Mouse (Mus musculus) Patski (cell line): ENCODE measurements at regions not wholly inside any gene's neighbourhood (a gene's known extent, or its start where the extent isn't known, plus 50 kb on each side); places are given as distances from the start of the nearest gene placed in this dataset.

ENCODE experiments used
- ATAC-seq: fragments of 100-300 bp; one replicate; pipeline ENCODE4 v1.8.0; 2021
- CTCF ChIA-PET: fragments of 350-600 bp; sonication (Branson Sonifier 250); formaldehyde crosslinking; loops from one replicate; lab custom pipeline; 2022; ENCODE audit warnings: inconsistent platforms; lab: Charles Lee
- POLR2A ChIA-PET: fragments of 350-600 bp; sonication (Branson Sonifier 250); formaldehyde crosslinking; loops from one replicate; lab custom pipeline; 2022; ENCODE audit warnings: antibody characterized with exemption, inconsistent platforms; lab: Charles Lee
- DNase-seq: peaks from one replicate; pipeline ENCODE4 v3.0.0-alpha.2; 2011; ENCODE audit warnings: low read depth, low spot score
- H3K27me3 ChIP-seq: fragments of 371-371 bp; one replicate; pipeline ENCODE4 v1.5.1; 2021
- CTCF ChIP-seq: fragments of 100-300 bp; IDR thresholded peaks from one replicate; pipeline ENCODE4 v1.5.1; 2021
- in situ Hi-C: fragments of 300-500 bp; cut with MboI; formaldehyde crosslinking; loops from 3 replicates; pipeline ENCODE4 v1.11.1; 2018; ENCODE audit warnings: low pct_unique_long_range_greater_than_20kb, mixed read lengths

DNA sequence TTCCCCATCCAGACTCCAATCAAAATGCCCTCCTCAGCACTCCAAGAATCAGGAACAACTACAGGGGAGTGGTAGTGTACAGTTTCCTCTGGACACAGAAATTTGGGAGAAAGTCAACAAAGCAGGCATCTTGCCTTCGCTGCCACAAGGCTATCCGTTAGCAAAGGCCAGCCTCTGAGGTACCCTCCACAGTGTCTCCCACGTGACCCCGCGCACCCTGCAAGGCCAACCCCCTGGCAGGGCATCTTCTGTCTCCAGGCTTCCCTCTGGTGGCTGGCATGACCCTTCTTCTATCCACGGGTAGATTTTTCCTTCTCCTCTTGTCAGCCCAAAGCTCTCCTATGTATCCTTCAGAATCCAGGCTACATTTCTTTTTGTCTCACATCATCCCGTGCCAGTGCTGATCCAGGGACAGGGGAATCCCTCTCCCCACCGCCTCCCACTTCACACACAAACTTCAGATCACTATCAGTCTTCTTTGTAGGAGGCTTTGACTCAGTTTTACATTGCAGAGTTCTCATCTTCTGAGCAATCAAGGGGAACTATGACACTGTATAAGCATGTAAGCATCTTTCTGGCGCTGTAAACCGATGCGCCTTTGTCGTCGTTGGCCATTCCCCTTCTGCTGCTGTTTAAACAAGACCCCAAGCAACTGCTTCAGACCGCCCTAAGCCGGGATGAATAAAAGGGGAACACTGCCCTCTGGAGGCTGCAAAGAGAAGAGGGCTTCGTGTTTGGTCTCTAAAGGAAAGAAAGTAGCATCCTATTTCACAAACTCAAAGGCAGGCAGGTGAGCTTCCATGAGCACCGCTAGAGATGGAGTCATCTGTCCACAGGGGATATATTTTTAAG, 226.8 kb upstream of the Stac start:
- peak; percentile 77 for TF ChIP-seq CTCF
- POLR2A ChIA-PET: interaction anchor here (2.8 kb wide), 1 partner anchor 420 kb away, joined by 12 read pairs; no protein-coding TSS in a partner anchor
- DNase-seq: peak; percentile 4
- CTCF ChIA-PET: interaction anchor here (1.7 to 12.3 kb wide), 2 partner anchors 364 to 422 kb away, joined by 5 to 175 read pairs; no protein-coding TSS in a partner anchor
- no peaks in the 10 kb centered on the region for H3K27me3 ChIP-seq
- in situ Hi-C loops: loop anchor here (5.0 to 10.0 kb wide), 4 partner anchors 162 to 552 kb away; no protein-coding TSS in a partner anchor
- ATAC-seq: no peak

- ChIA-PET CTCF (no interaction called here), POLR2A (no interaction called here)
- DNase-seq: no peak
- TF ChIP-seq CTCF: no peak
- no peaks in the 10 kb centered on the region for H3K27me3 ChIP-seq
- no peak for ATAC-seq
- in situ Hi-C loops: no loop called here
Observed at GRCm38 (mm10) chr9:111908806-111909205, 218.7 kb upstream of the Stac start.

- POLR2A ChIA-PET: no interaction called here
- in situ Hi-C loops: no loop called here
- H3K27me3 ChIP-seq: no peaks in the 10 kb centered on the region
- CTCF ChIA-PET: no interaction called here
- no peak for ATAC-seq
- no peak for TF ChIP-seq CTCF
- DNase-seq: no peak
Observed at GRCm38 (mm10) chr9:111900196-111900595, 210.0 kb upstream of the Stac start.

DNA sequence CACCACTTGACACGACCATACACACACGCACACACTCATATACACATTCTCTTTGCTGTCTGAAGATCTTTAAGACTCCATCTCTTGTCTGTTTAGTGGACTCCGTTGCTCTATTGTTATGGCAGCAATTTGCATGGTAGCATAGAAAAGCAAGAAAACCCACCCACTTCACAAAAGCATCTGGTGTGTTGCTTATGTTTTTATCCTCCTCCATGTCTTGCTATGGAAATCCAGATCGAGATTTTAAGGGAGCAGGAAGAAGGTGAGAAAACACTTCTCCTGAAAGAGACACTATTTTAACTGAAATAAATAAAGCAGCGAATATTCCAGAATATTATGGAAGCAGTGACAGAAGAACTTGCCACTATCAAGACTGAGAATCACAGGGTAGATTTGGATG, 207.5 kb upstream of the Stac start:
- in situ Hi-C loops: no loop called here
- DNase-seq (no peak), ATAC-seq (no peak)
- TF ChIP-seq CTCF: no peak
- ChIA-PET CTCF (no interaction called here), POLR2A (no interaction called here)
- H3K27me3 ChIP-seq: no peaks in the 10 kb centered on the region

DNA sequence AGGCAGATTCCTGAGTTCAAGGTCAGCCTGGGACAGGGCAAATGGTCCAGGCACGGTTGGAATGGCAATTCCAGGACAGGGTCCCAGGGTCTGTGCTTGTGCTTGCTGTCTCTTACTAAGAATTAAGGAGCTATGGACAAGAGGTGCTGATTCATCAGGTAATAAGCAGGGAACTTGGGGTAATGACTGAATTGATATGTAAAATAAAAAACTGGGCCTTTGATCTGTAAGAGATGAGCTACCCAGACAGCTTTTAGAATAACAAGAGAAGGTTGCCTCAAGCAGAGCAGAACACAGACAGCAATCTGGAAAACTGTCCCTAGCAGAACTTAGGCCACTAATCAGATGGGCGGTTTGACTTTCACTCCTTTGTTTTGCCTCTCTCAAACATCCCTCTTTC, 189.6 kb upstream of the Stac start:
- in situ Hi-C loops: no loop called here
- CTCF ChIA-PET: no interaction called here
- DNase-seq: no peak
- no peak for ATAC-seq
- H3K27me3 ChIP-seq: no peaks in the 10 kb centered on the region
- POLR2A ChIA-PET: no interaction called here
- no peak for TF ChIP-seq CTCF

GRCm38 (mm10) chr9:111876846-111877245, 186.7 kb upstream of the Stac start:
- no peak for ATAC-seq
- no peak for DNase-seq
- CTCF ChIA-PET: no interaction called here
- in situ Hi-C loops: no loop called here
- no peak for TF ChIP-seq CTCF
- POLR2A ChIA-PET: no interaction called here
- H3K27me3 ChIP-seq: no peaks in the 10 kb centered on the region

- no peaks in the 10 kb centered on the region for H3K27me3 ChIP-seq
- CTCF ChIA-PET: interaction anchor here (1.1 kb wide), 1 partner anchor 56 kb away, joined by 3 read pairs; no protein-coding TSS in a partner anchor
- POLR2A ChIA-PET: no interaction called here
- DNase-seq (no peak), ATAC-seq (no peak)
- in situ Hi-C loops: no loop called here
- no peak for TF ChIP-seq CTCF
Observed at GRCm38 (mm10) chr9:111870466-111870865, 180.3 kb upstream of the Stac start.

GRCm38 (mm10) chr9:111869801-111870382, 179.7 kb upstream of the Stac start:
- no peak for TF ChIP-seq CTCF
- DNase-seq (no peak), ATAC-seq (no peak)
- ChIA-PET CTCF (no interaction called here), POLR2A (no interaction called here)
- in situ Hi-C loops: no loop called here
- H3K27me3 ChIP-seq: no peaks in the 10 kb centered on the region

- TF ChIP-seq CTCF: no peak
- in situ Hi-C loops: no loop called here
- ChIA-PET CTCF (no interaction called here), POLR2A (no interaction called here)
- DNase-seq: no peak
- H3K27me3 ChIP-seq: no peaks in the 10 kb centered on the region
- ATAC-seq: no peak
Observed at GRCm38 (mm10) chr9:111858051-111858450, 167.9 kb upstream of the Stac start.

- CTCF ChIA-PET: no interaction called here
- ATAC-seq (no peak), DNase-seq (no peak)
- POLR2A ChIA-PET: no interaction called here
- in situ Hi-C loops: no loop called here
- no peak for TF ChIP-seq CTCF
- H3K27me3 ChIP-seq: no peaks in the 10 kb centered on the region
Observed at GRCm38 (mm10) chr9:111854976-111855375, 164.8 kb upstream of the Stac start.

- no peak for TF ChIP-seq CTCF
- ATAC-seq: no peak
- in situ Hi-C loops: no loop called here
- ChIA-PET CTCF (no interaction called here), POLR2A (no interaction called here)
- no peaks in the 10 kb centered on the region for H3K27me3 ChIP-seq
- no peak for DNase-seq
Observed at GRCm38 (mm10) chr9:111846366-111846765, 156.2 kb upstream of the Stac start.
